Mouse (Mus musculus) ovary, postnatal 14 days (tissue): ENCODE data around the gene Sart3.

Experiments used
- DNase-seq: peaks from one replicate; pipeline ENCODE4 v3.0.0; 2022; ENCODE audit warnings: low spot score

Sart3 gene

GRCm38 (mm10) chr5:113725417-113725816, 46.9 kb downstream of the Sart3 start:
- DNase-seq: no peak

GRCm38 (mm10) chr5:113724446-113724845, 47.9 kb downstream of the Sart3 start, which contains the start of gene 1700069L16Rik:
TSS of gene 1700069L16Rik (minus strand) at chr5:113724772.
- DNase-seq: peak; percentile 71

- DNase-seq: no peak
Measured at GRCm38 (mm10) chr5:113723567-113724237, 48.6 kb downstream of the Sart3 start.

GRCm38 (mm10) chr5:113722224-113723013, 49.9 kb downstream of the Sart3 start:
- DNase-seq: no peak

- DNase-seq: no peak
Measured at GRCm38 (mm10) chr5:113719221-113719661, 53.1 kb downstream of the Sart3 start.

- DNase-seq: peak; percentile 42
Measured at GRCm38 (mm10) chr5:113716581-113717388, 55.5 kb downstream of the Sart3 start.

- DNase-seq: no peak
Measured at GRCm38 (mm10) chr5:113712861-113713260, 59.4 kb downstream of the Sart3 start.

GRCm38 (mm10) chr5:113703803-113704585, 68.3 kb downstream of the Sart3 start:
- DNase-seq: no peak

GRCm38 (mm10) chr5:113700388-113701023, 71.8 kb downstream of the Sart3 start:
- DNase-seq: no peak

GRCm38 (mm10) chr5:113694415-113694814, 77.9 kb downstream of the Sart3 start:
- no peak for DNase-seq

GRCm38 (mm10) chr5:113694000-113694399, 78.3 kb downstream of the Sart3 start:
- DNase-seq: no peak

- no peak for DNase-seq
Measured at GRCm38 (mm10) chr5:113693196-113693755, 79.0 kb downstream of the Sart3 start.
